Mouse (Mus musculus): Measurements from ENCODE around the gene Gm11985.
A peak's percentile ranks its signal among the peaks of the same experiment; 100 is the strongest.
"Not testable (repeated sequence)": the region's sequence is repeated elsewhere in the genome, so short reads cannot be mapped to it uniquely, and the experiment has no call there.

The Gm11985 gene

DNA sequence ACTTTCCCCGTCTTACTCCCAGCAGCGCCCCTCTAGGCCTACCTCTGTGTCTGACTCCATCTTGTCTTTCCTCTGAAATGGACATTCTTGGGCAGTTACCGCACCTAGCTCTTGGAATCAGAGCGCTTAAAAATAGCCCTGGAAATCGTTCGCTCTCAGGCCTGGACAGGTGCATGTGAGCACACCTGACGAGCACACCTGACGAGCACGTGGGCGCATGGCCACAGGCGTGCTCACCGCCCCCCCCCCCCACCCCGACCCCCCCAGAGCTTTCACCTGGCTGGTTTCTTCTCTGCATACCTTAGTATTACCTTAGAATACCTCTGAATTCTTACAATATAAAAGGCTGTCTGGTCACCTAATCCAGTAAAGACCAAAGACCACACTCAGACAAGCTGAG lies at the start of gene Gm11985:
Gm11985 (minus strand) TSS at position 101 of the 400 bp plus-strand sequence.
- no peak for DNase-seq (ENCODE audit: low spot score in 2 of 2)

DNA sequence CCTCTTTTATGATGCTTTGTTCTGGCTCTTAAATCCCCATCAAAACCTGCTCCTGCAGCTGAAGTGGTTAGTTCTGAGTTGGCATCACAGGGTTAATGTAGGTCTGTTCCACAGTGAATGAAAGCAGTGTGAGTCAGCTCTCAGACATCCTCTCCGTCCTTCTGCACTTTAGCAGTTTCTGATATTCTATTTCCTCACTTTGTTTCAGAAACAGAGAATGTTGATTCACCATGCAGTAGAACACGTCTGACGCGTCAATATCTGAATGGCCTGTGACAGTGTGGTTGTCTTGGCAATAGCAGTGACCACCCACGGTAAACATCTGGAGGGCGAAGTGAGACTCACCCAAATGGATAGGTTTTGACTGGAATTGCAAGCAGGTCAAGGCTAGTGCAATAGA lies 49.3 kb upstream of the Gm11985 start:
- no peak for DNase-seq (ENCODE audit: low spot score in 2 of 2)

DNA sequence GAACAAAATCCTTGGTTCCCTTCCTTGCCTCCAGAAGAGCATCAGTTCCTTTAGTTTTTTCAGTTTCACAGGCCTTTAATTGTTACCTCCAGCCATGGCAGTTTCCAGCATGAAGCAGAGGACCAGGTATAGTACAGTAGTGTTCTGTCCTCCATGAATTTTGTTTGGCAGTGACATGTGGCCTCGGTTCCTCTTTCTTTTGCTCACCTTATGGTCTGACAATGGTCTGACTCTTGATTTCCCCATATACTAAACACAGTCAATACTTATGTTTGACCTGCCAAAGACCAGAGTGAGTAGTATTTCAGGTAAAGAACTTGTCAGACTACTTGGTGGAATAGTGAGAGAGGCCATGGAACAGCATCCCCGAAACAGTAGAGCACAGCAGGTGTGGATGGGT lies 48.4 kb upstream of the Gm11985 start:
- DNase-seq (ENCODE audit: low spot score in 2 of 2): no peak

DNA sequence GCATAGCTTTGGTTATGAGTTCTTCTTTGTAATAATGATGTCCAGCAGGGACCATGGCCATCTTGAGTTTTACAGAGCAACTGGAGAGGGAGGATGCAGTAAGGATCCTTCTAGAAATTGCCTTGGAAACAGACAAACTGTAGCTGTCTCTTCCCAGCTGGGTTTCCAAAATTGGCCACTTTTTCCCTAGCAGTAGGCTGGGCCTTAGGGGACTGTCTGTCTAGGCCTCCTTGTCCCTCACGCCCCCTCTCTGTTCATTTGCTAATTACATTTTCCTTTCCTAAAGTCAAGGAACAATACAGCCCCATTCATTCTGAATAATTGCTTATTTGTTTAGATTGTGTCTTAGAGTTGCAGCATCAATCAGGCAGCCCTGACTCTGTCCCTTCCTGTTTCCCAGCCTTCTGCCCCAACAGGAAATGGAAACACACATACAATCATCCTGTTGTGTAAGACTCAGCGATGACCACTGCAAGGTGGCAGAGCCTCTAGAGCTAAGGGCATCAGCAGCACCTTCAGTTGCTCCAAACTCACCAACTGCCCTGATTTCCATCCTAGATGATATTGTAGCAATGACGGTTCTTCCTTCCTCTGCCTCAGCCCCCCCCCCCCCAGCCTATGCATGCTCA lies 46.7 kb upstream of the Gm11985 start:
- DNase-seq (ENCODE audit: low spot score in 2 of 2): peak in 1 of 2 experiments; percentile 43

DNA sequence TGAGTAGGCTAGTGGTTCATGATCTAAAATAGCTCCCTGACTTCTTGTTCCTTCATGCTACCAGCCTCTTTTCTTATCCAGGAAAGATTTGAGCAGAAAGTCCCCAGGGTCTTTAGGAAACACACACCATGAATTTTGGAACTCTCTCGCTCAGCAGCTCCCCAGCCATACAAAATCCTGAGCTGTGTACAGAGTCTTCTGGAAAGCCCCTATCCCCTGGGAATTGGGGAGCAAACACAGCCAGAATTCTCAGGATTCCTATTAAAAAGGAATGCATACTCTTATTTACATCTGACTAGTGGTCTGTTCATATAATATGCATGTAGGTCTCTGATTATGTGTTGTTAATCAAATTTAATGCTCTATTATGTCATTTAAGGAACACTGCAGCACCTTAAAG lies 46.1 kb upstream of the Gm11985 start:
- DNase-seq (ENCODE audit: low spot score in 2 of 2): no peak

DNA sequence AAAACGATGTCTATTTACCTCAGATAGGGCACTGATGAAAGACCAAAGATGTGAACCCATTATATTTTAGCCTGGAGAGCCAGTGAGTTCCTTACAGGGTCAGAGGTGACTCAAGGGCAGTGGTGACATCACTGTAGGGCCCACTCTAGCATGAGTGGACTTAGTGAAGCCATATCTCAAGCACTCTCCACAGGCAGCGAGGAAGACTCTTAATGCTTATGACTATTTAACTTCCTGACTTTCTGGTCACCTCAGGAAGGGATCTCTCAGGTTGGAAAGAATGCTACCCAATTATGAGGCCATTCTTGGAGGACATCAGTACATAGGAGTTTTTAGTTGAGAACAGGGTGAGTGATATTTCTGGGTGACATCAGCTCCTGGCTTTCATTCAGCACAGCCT lies 45.0 kb upstream of the Gm11985 start:
- no peak for DNase-seq (ENCODE audit: low spot score in 2 of 2)

DNA sequence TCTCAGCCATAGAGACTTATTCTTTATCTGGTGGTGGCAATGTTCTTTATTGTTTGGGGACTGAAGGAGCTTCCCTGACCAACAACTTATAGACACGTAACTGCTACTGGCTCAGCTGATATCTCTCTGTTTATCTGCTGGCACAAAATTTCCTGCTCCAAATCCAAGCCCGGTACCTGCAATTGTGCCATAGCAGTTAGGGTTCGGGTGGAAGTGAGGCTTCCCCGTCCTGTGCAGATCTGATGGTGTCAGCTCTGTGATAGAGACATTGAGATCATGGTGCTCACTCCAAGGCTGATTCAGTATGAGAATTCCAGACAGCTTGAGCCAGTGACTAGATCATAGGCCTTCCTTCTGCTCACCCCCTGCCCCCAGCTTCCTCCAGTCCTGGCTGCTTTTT lies 43.6 kb upstream of the Gm11985 start:
- no peak for DNase-seq (ENCODE audit: low spot score in 2 of 2)

DNA sequence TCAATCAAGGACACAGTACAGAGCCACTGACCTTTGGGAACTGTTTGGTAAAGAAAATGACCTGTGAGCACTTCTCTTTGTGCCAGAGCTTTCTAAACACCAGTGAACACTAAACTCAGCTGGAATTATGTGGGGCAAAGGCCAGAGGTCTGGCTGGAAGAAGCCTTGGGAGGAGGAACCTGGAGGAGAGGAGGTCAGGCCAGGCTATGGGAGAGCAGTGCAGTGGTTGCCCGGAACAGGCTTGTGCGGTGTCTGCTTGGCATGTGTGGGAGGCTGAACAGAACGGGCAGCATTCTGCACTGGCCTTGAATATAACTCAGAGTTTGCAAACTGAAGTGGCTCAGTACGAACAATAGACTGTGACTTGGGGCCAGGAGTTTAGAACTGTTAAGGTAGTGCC lies 41.6 kb upstream of the Gm11985 start:
- DNase-seq (ENCODE audit: low spot score in 2 of 2): no peak

DNA sequence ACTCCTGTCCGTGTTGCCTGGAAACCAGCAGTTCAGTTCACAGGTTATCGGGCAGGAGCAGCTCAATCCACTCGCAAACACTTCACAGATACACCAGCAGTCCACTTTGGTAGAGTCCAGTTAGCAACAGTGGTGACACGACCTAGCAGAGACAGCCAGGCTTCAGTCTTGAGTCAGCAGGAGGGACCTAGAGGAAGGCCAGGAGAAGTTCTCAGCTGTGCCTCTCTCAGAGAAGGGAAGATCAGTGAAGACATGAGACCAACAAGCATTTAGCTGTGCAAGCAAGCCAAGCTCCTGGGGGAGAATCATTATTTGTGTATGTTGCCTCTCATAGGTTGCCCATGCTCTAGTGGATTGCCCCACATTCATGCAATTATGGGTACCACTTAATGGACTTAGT lies 39.7 kb upstream of the Gm11985 start:
- no peak for DNase-seq (ENCODE audit: low spot score in 2 of 2)

DNA sequence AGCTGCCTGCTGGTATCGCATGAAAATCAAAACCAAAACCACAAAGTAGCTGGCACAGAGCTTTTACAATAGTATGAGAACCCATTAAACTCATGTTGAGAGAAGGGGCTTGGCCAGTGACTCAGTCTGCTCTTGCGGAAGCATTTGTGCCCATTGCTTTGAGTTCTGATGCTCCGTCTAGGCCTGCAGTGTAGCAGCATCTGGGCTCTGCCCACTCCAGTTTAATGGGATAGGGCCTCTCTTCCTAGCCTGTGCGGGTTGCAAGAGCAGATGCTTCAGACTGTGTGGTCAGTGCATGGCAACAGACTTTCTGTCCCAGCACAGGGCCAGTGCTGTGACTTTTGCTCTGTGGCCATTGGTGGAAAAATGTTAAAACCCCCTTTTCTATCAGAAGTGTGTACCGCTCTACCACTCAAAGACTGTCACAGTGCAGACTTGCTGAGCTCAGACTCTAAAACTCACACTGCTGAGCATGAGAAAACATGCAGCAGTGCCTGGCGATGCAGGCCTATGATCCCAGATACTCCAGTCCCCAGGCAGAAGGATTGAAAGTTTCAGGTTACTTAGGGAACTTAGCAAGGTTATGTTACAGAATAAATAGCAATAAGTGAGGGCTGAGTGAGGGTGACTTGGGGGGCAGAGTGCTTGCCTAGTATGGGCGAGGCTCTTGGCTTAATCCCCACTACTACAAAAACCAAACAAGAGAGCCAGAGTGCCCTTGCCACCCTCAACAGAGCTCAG lies 38.6 kb upstream of the Gm11985 start:
- no peak for DNase-seq (ENCODE audit: low spot score in 2 of 2)

DNA sequence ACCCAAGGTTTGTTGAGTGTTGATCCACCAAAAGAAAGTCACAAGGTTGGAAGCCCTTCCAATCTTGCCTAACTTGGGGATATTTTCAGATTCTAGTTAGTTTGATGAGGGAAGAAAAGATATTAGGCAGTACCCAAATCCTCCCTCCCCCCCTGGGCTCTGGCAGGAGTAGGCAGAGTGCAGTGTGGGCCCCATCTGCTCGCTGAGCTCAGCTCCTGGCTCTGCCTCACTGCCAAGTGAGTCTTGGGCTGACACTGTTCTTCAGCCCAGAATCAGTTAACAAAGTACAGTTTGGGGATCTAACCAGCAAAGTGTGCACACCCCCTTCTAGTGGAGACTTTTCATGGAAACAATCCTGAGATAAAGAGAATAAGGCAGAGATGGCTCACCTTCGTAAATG lies 37.8 kb upstream of the Gm11985 start:
- DNase-seq (ENCODE audit: low spot score in 2 of 2): peak; percentile 50 to 54

DNA sequence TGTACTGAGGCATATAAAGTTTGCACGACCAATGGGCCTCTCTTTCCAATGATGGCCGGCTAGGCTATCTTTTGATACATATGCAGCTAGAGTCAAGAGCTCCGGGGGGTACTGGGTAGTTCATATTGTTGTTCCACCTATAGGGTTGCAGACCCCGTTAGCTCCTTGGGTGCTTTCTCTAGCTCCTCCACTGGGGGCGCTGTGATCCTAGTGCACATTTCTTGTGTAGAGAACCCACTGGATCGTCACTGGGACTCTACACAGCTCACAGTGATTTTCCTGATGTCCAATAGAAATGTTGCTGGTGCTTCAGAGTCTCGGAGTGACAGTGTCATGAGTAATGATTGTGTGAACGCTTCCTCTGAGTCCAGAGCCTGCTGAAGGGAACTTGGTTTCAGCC lies 33.5 kb upstream of the Gm11985 start:
- DNase-seq (ENCODE audit: low spot score in 2 of 2): not testable (repeated sequence)

DNA sequence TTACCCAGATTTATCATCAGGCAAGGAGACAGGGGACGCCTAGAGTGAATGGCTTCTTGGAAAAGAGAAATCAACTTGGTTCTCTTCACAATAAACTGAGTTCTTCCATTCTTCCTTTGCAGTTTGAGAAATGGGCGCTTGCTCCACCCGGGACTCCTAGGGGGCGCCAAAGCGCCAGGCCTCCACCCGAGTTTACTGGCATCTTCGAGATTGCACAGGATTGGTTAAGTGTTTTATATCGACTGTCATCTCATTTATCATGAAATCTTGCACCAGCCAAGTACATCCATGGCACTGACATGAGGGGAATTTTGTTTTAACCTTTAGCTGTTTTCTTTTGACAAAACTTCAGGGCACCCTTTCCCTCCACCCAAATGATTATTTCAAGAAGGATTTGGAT lies 27.3 kb upstream of the Gm11985 start:
- DNase-seq (ENCODE audit: low spot score in 2 of 2): peak; percentile 66 to 76

DNA sequence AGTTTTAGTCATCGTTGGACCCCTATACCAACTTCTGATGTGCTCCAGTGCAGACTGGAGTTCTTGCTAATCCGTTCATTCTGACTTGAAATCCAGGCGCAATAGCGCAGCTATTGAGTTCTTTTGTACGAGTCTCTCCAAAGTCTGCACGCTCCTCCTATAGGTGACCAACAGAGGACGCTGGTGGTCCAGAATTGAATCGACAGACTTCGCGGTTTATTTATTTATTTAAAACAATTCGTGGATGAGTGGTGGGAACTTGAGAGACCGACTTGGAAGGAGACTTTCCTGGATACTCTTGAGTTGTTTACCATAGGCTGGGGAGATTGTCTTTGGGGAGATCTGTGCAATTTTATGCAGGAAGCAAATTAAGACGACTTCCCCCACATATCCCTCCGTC lies 26.4 kb upstream of the Gm11985 start:
- peak; percentile 83 to 86 for DNase-seq (ENCODE audit: low spot score in 2 of 2)

DNA sequence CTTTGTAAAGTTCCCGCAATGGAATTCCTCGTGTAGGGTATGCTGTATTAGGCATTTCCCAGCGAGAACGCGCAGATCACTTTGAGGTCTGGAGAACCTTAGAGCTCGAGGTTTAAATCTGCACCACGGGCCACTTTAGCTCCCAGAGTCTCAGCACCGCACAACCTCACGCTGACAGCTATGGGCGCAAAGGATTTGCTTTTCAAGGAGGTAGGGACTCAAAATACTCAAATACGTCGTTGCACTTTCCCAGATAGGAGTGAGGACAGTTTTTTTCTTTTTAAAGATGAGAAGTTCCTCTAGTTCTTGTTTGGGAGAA lies 25.9 kb upstream of the Gm11985 start:
- DNase-seq (ENCODE audit: low spot score in 2 of 2): no peak

DNA sequence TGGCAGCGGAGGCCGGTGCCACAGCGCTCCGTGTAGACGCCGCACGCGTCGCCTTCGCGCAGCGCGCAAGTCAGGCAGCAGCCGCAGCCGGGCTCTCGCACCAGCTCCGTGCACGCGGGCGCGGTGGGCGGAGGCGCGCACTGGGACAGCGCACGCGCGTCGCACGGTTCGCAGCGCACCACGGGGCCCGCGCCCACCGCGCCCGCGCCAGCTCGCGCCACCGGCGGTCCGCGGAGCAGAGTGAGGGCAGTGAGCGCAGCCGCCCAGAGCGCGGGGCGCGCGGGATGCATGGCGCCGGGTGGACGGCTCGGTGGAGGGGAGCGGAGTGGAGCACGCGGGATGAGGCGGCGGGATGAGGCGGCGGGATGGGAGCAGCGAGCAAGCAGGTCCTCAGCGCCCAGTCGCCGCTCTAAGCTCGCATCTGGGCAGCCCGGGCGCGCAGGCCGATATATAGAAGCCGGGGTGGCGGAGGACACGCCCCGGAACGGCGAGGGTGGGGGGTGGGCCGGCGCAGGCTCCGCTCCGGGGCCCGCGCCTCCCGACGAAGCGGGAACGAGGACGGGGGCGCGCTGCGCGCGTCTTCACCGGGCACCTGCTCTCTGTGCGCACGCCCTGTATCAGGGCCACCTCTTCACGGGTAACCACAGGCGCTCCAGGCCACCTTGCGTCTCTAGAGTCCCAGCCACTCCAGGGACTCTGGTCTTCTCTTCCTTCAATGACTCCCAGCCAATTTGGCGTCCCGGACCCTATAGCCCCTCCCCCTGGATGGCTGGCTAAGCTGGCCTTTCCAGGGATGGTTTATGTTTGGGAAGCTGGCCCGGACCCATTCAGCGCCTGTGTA lies 25.4 kb upstream of the Gm11985 start, which contains the start of gene Igfbp3:
Igfbp3 (minus strand) TSS at position 423 of the 841 bp plus-strand sequence.
- peak; percentile 90 to 91 for DNase-seq (ENCODE audit: low spot score in 2 of 2)

DNA sequence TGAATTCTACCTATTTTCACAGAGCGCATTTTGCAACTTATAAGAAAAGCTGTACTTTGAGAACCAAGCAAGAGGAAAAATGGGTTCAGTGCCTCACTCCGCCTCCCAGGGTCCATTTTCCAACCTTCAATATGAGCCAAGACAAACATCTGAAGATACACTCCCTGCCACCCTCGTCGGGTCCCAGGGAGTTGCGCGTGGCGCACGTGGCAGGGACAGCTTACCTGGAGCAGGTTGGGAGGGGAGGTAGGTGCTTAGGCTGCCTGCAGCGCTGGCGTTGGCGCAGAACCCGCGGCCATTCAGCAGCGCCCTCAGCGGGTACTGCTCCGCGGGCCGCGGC lies 24.8 kb upstream of the Gm11985 start:
- DNase-seq (ENCODE audit: low spot score in 2 of 2): no peak

DNA sequence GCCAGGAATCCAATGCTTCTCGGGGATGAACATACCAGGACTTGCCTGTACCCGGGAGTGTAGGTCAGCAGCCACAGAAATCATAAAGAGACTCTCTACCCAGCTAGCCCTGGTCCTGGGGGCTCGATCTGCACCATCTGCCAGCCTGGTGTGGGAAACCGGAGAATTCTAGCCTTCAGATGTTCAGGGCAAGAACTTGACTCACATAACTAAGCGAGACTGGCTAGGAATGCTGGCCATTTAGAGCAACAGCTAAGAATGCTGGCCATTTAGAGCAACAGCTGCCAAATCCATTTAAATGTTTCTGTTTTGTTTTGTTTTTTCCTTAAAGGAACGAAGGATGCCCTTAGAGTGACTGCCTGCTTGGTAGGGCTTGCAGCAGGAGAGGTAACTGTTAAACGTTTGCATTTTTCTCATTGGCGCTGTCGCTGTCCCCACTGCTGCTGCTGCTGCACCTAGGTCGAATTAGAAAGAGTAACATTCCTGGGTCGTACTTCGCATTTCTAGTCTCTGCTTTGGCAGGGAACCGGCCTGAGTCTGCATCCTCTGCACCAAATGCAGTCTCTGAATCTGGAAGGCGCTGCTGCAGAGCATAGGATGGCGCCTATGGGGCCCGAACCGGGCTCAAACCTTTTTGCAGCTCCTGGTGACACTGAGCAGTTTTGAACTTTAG lies 23.9 kb upstream of the Gm11985 start:
- DNase-seq (ENCODE audit: low spot score in 2 of 2): no peak

DNA sequence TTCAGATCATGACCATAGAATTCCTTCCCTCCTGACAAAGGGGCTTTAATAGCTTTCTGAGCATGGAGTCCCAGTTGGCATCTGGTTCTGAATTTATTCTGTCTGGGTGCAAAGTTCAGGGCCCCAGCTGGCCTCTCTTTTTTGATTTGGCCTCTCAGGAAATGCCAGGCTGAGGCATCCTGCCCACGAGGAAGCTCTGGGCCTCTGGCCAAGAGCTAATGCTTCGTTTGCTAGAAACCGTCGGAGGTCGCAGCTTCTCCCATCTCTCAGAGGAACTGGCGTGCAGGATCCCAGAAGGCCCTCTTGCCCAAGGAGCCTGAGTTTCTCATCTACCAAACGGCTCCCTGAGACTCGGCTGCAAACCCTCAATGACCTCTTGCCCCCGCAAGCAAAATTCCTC lies 22.8 kb upstream of the Gm11985 start:
- no peak for DNase-seq (ENCODE audit: low spot score in 2 of 2)

DNA sequence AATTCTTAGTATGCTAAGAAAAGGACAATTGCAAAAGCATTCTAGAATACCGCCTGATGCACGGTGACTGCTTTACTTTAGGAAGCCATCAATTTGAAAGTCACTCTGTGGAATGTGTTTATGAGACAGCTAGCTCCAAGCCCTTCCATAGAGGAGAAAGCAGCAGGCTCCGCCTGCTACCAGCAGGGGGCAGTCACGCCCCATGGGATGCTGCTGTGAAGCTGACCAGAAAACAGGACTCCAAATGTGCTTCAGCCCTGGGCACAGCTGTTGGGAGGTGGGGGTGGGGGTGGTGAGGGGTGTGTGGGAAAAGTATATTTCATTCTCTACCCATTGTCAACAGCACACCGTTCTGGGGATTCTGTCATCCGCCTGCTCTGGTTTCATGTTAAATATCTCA lies 22.0 kb upstream of the Gm11985 start:
- peak; percentile 80 to 86 for DNase-seq (ENCODE audit: low spot score in 2 of 2)

DNA sequence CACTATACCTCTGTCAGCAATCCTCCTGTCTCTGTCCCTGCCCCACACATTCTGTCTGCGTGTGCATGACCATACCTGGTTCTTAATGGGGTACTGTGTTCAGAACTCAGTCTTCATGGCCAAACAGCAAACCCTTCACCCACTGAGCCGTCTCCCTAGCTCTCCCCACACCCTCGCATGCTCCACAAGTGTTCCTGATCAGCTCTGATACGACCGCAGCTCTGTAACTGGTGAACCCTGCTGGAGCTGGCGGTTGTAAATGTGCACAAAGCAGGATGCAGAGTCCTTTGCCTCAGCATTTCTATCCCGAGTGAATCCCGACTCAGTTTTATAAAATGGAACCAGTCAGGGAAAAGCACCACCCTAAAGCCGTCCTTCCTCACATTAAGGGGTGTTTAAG lies 15.5 kb upstream of the Gm11985 start:
- DNase-seq (ENCODE audit: low spot score in 2 of 2): no peak

DNA sequence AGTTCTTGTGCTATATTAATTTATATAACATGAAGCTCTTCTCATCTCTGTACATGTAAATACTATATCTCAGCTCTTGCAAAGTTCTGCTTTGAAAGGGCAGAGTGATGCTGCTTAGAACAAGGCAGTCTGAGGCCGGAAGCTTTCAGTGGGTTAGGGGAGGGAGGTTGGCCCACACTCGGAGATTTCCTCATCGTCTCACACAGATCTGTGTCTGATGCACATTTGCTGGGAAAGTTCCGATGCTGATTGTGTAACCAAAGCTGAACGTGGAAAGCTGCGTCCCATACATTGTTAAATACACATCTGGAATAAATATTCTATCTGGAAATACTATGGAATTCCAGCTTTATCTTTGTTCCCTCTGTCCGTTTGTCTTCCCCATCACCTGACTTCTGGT lies 13.8 kb upstream of the Gm11985 start:
- no peak for DNase-seq (ENCODE audit: low spot score in 2 of 2)

Data from right cerebral cortex, postnatal 10 days (tissue).